Mouse (Mus musculus) hindbrain, embryonic 14.5 days (tissue): ENCODE measurements around the gene Acsm4. TPM values are rescaled to one million over a fixed set of nuclear protein-coding genes. Genes with fewer than 3 reads are reported as not detected.
"Not testable (repeated sequence)": the region's sequence is repeated elsewhere in the genome, so short reads cannot be mapped to it uniquely, and the experiment has no call there.

Experiments used
- ATAC-seq: fragments of 200-750 bp; cut with Nextera tagmentation; 2 replicates; pipeline ENCODE4 v1.8.0; 2017; ENCODE audit warnings: moderate number of reproducible peaks, mild to moderate bottlenecking, moderate TSS enrichment, moderate library complexity; ENCODE audit not compliant: low FRiP score
- DNase-seq: peaks from one replicate; pipeline ENCODE4 v3.0.0-alpha.2; 2015; ENCODE audit warnings: low spot score
- H3K27ac ChIP-seq: fragments of 300-500 bp; sonication (generic); 2 replicates; pipeline ENCODE4 v1.5.1; 2014; ENCODE audit warnings: mild to moderate bottlenecking, moderate library complexity
- H3K27me3 ChIP-seq: fragments of 300-500 bp; sonication (generic); 2 replicates; pipeline ENCODE4 v1.6.1; 2014; ENCODE audit warnings: mild to moderate bottlenecking, low read length, mixed read lengths; ENCODE audit not compliant: control insufficient read depth, insufficient read depth
- H3K36me3 ChIP-seq: fragments of 300-500 bp; sonication (generic); replicated peaks from 2 replicates; pipeline ENCODE4 v1.6.1; 2014; ENCODE audit not compliant: control insufficient read depth, insufficient read depth
- H3K4me1 ChIP-seq: fragments of 300-500 bp; sonication (generic); replicated peaks from 2 replicates; pipeline ENCODE4 v1.6.1; 2014; ENCODE audit warnings: antibody characterized with exemption, low read length, mixed read lengths; ENCODE audit not compliant: control insufficient read depth, insufficient read depth
- H3K4me2 ChIP-seq: fragments of 300-500 bp; sonication (generic); replicated peaks from 2 replicates; pipeline ENCODE4 v1.6.1; 2014; ENCODE audit warnings: mild to moderate bottlenecking, moderate library complexity
- H3K4me3 ChIP-seq: fragments of 300-500 bp; sonication (generic); replicated peaks from 2 replicates; pipeline ENCODE4 v1.5.1; 2014; ENCODE audit warnings: mild to moderate bottlenecking, low read length
- H3K9ac ChIP-seq: fragments of 300-500 bp; sonication (generic); 2 replicates; pipeline ENCODE4 v1.6.1; 2014
- H3K9me3 ChIP-seq: fragments of 300-500 bp; sonication (generic); 2 replicates; pipeline ENCODE4 v1.6.1; 2016; ENCODE audit warnings: low read length; ENCODE audit not compliant: control insufficient read depth
- WGBS: fragments of 180-500 bp; shearing (Covaris S2); extraction: QIAGEN DNeasy Blood & Tissue Kit; methylation state at CpG from one replicate; pipeline ENCODE4 v1.1.7; 2014; 5-methylcytosine and 5-hydroxymethylcytosine counted together
- polyA plus RNA-seq: library from polyadenylated mRNA; unstranded; fragments of >200 nt; fragmentation: Nextera tagmentation; extraction: Ambion mirVana; gene quantifications from 2 replicates; pipeline ENCODE4 v1.2.1, GENCODE M21; 2014

The Acsm4 gene
- polyA plus RNA-seq, 1 experiment from 2014 or later = not detected

GRCm38 (mm10) chr7:119714111-119714510 lies 24.3 kb downstream of the Acsm4 start:
- Histone ChIP-seq H3K4me2 (no peak overlapping the region), H3K27me3 (no peaks in the 10 kb centered on the region), H3K36me3 (peaks cover 45% of the 10 kb centered on the region), H3K9ac (no peak overlapping the region), H3K4me3 (no peak overlapping the region), H3K4me1 (no peaks in the 10 kb centered on the region), H3K9me3 (no peaks in the 10 kb centered on the region), H3K27ac (no peak overlapping the region)
- 93% methylated on average over 7 of the region's 7 CpGs for WGBS
- no peak for DNase-seq
- ATAC-seq = no peak

- Histone ChIP-seq H3K9ac (peak within 1 kb of the TSS; percentile 75), H3K4me3 (peak within 1 kb of the TSS; percentile 68), H3K4me1 (peaks cover 8% of the 10 kb centered on the region), H3K4me2 (peak within 1 kb of the TSS; percentile 62), H3K36me3 (peaks cover 37% of the 10 kb centered on the region), H3K27me3 (no peaks in the 10 kb centered on the region), H3K27ac (peak within 1 kb of the TSS; percentile 73), H3K9me3 (no peaks in the 10 kb centered on the region)
- under 1% methylated on average over 60 of the region's 60 CpGs for WGBS
- ATAC-seq (peak; percentile 97), DNase-seq (peak; percentile 99)
Observed at GRCm38 (mm10) chr7:119720253-119720946, 30.6 kb downstream of the Acsm4 start, which contains the start of gene Thumpd1. TSS of gene Thumpd1 (minus strand) at chr7:119720798.

- DNase-seq (no peak), ATAC-seq (peak; percentile 58)
- Histone ChIP-seq H3K4me3 (peak overlapping the region; percentile 68), H3K9ac (peak overlapping the region; percentile 75), H3K4me2 (peak overlapping the region; percentile 62), H3K4me1 (peaks cover 8% of the 10 kb centered on the region), H3K27me3 (no peaks in the 10 kb centered on the region), H3K27ac (peak overlapping the region; percentile 73), H3K9me3 (no peaks in the 10 kb centered on the region), H3K36me3 (peaks cover 32% of the 10 kb centered on the region)
- WGBS = 15% methylated on average over 8 of the region's 8 CpGs
Observed at GRCm38 (mm10) chr7:119720947-119721310, 31.1 kb downstream of the Acsm4 start.

GRCm38 (mm10) chr7:119727621-119728020 lies 37.8 kb downstream of the Acsm4 start:
- Histone ChIP-seq H3K9ac (no peak overlapping the region), H3K27me3 (no peaks in the 10 kb centered on the region), H3K36me3 (no peaks in the 10 kb centered on the region), H3K9me3 (no peaks in the 10 kb centered on the region), H3K4me3 (no peak overlapping the region), H3K27ac (no peak overlapping the region), H3K4me2 (no peak overlapping the region), H3K4me1 (no peaks in the 10 kb centered on the region)
- WGBS = 94% methylated on average over 2 of the region's 2 CpGs
- DNase-seq (no peak), ATAC-seq (no peak)

GRCm38 (mm10) chr7:119731262-119731661 lies 41.4 kb downstream of the Acsm4 start:
- not testable (repeated sequence) for H3K4me2 ChIP-seq, H3K27me3 ChIP-seq, H3K4me3 ChIP-seq, H3K27ac ChIP-seq, H3K9me3 ChIP-seq, DNase-seq, H3K4me1 ChIP-seq, ATAC-seq, H3K9ac ChIP-seq, H3K36me3 ChIP-seq
- 80% methylated on average over 4 of the region's 4 CpGs for WGBS

GRCm38 (mm10) chr7:119738877-119739276 lies 49.1 kb downstream of the Acsm4 start:
- Histone ChIP-seq H3K4me2 (no peak overlapping the region), H3K4me3 (no peak overlapping the region), H3K9ac (no peak overlapping the region), H3K4me1 (no peaks in the 10 kb centered on the region), H3K9me3 (no peaks in the 10 kb centered on the region), H3K36me3 (no peaks in the 10 kb centered on the region), H3K27ac (no peak overlapping the region), H3K27me3 (no peaks in the 10 kb centered on the region)
- ATAC-seq = no peak
- DNase-seq = no peak
- 80% methylated on average over 2 of the region's 2 CpGs for WGBS

- H3K9ac ChIP-seq = peak overlapping the region; percentile 44; the same call in 1 of the 2 replicates
Observed at GRCm38 (mm10) chr7:119739798-119740468, 50.1 kb downstream of the Acsm4 start.

GRCm38 (mm10) chr7:119744321-119744720 lies 54.5 kb downstream of the Acsm4 start:
- Histone ChIP-seq H3K9ac (no peak overlapping the region), H3K36me3 (no peaks in the 10 kb centered on the region), H3K27me3 (no peaks in the 10 kb centered on the region), H3K27ac (no peak overlapping the region), H3K4me3 (no peak overlapping the region), H3K4me2 (peak overlapping the region; percentile 28; the same call in 1 of the 2 replicates), H3K9me3 (no peaks in the 10 kb centered on the region), H3K4me1 (0 out of 2 replicates have a peak, but pooled peaks cover 3% of the 10 kb centered on the region)
- no peak for DNase-seq
- ATAC-seq = no peak
- WGBS = 10% methylated on average over 34 of the region's 34 CpGs

More at GRCm38 (mm10) chr7:119739798-119740468, 50.1 kb downstream of the Acsm4 start:
- H3K4me1 ChIP-seq, H3K27ac ChIP-seq, H3K9me3 ChIP-seq, DNase-seq, H3K36me3 ChIP-seq, H3K27me3 ChIP-seq: not testable (repeated sequence)
- WGBS = 4% methylated on average over 19 of the region's 44 CpGs
- ATAC-seq = peak; percentile 62; the same call in 1 of the 2 replicates
- peak overlapping the region; percentile 34 for H3K4me3 ChIP-seq
- peak overlapping the region; percentile 46 for H3K4me2 ChIP-seq

GRCm38 (mm10) chr7:119745869-119746268 lies 56.0 kb downstream of the Acsm4 start:
- ATAC-seq = no peak
- no peaks in the 10 kb centered on the region for H3K9me3 ChIP-seq
- H3K4me1 ChIP-seq = 0 out of 2 replicates have a peak, but pooled peaks cover 3% of the 10 kb centered on the region
- no peak overlapping the region for H3K9ac ChIP-seq
- whole genome bisulfite sequencing = 70% methylated on average over 1 of the region's 1 CpGs
- H3K27me3 ChIP-seq = no peaks in the 10 kb centered on the region
- no peak overlapping the region for H3K4me3 ChIP-seq
- no peak for DNase-seq
- no peak overlapping the region for H3K4me2 ChIP-seq
- H3K36me3 ChIP-seq = no peaks in the 10 kb centered on the region
- no peak overlapping the region for H3K27ac ChIP-seq
